Mouse (Mus musculus) C2C12 (cell line): ENCODE results near the gene Slc7a1.

Experiments
- CEBPB ChIP-seq: IDR thresholded peaks from one replicate; pipeline ENCODE4 v1.6.1; 2011; ENCODE audit warnings: low read depth, mild to moderate bottlenecking, control low read depth, moderate library complexity
- CTCF ChIP-seq: IDR thresholded peaks from one replicate; pipeline ENCODE4 v1.5.1; 2011; ENCODE audit not compliant: control insufficient read depth, insufficient read depth, insufficient read length
- FOSL1 ChIP-seq: IDR thresholded peaks from one replicate; pipeline ENCODE4 v1.8.0; 2011; ENCODE audit warnings: mild to moderate bottlenecking, low read length; ENCODE audit not compliant: poor library complexity, insufficient read depth, severe bottlenecking
- MAX ChIP-seq: IDR thresholded peaks from one replicate; pipeline ENCODE4 v1.6.1; 2011; ENCODE audit warnings: mild to moderate bottlenecking, control low read depth
- MYOD1 ChIP-seq: IDR thresholded peaks from one replicate; pipeline ENCODE4 v1.6.1; 2011; ENCODE audit warnings: low read depth; ENCODE audit not compliant: control insufficient read depth, insufficient read length
- USF1 ChIP-seq: IDR thresholded peaks from one replicate; pipeline ENCODE4 v1.6.1; 2011; ENCODE audit warnings: low read depth, mild to moderate bottlenecking, control low read depth, moderate library complexity

DNA sequence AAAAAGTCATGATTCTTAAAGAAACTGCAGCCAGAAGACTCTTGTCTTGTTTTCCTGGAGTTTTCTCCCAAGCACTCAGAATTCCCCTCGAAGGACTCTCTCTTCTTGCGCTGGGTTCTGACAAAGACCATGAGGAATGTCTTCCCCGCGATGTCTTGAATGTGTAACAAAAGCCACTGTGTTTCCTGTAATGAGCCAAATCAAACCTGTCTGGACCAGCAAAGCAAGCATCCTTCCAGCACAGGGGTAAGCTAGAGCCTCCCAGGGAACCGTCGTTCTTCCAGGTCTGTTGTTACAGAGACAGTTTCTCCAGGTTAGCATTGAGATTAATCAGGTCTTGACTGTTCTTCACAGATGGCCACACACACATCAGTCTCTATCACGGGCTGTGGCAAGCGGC, 121.5 kb downstream of the Slc7a1 start:
- no peak for TF ChIP-seq CTCF
- no peak for TF ChIP-seq USF1
- no peak for TF ChIP-seq CEBPB
- TF ChIP-seq MAX: no peak
- no peak for TF ChIP-seq FOSL1
- TF ChIP-seq MYOD1: no peak
